Mouse (Mus musculus) hindbrain, embryonic 12.5 days (tissue): ENCODE measurements around the gene Snx32. TPM values are rescaled to one million over a fixed set of nuclear protein-coding genes. Genes with fewer than 3 reads are reported as not detected.
"Not testable (repeated sequence)": the region's sequence is repeated elsewhere in the genome, so short reads cannot be mapped to it uniquely, and the experiment has no call there.

Experiments used
- ATAC-seq: fragments of 200-750 bp; cut with Nextera tagmentation; 2 replicates; pipeline ENCODE4 v1.8.0; 2017; ENCODE audit warnings: moderate TSS enrichment; ENCODE audit not compliant: low FRiP score
- H3K27ac ChIP-seq: fragments of 300-500 bp; sonication (generic); 2 replicates; pipeline ENCODE4 v1.5.1; 2016; ENCODE audit warnings: mild to moderate bottlenecking
- H3K27me3 ChIP-seq: fragments of 300-500 bp; sonication (generic); 2 replicates; pipeline ENCODE4 v1.6.1; 2016; ENCODE audit warnings: mild to moderate bottlenecking
- H3K36me3 ChIP-seq: fragments of 300-500 bp; sonication (generic); 2 replicates; pipeline ENCODE4 v1.6.1; 2016; ENCODE audit warnings: mild to moderate bottlenecking
- H3K4me1 ChIP-seq: fragments of 300-500 bp; sonication (generic); 2 replicates; pipeline ENCODE4 v1.6.1; 2016
- H3K4me2 ChIP-seq: fragments of 300-500 bp; sonication (generic); replicated peaks from 2 replicates; pipeline ENCODE4 v1.6.1; 2016; ENCODE audit warnings: mild to moderate bottlenecking
- H3K4me3 ChIP-seq: fragments of 300-500 bp; sonication (generic); 2 replicates; pipeline ENCODE4 v1.5.1; 2016; ENCODE audit warnings: mild to moderate bottlenecking
- H3K9ac ChIP-seq: fragments of 300-500 bp; sonication (generic); 2 replicates; pipeline ENCODE4 v1.6.1; 2016; ENCODE audit warnings: mild to moderate bottlenecking, moderate library complexity
- H3K9me3 ChIP-seq: fragments of 300-500 bp; sonication (generic); replicated peaks from 2 replicates; pipeline ENCODE4 v1.6.1; 2016; ENCODE audit warnings: mild to moderate bottlenecking
- WGBS: fragments of 180-500 bp; shearing (Covaris S2); methylation state at CpG from one replicate; pipeline ENCODE4 v1.1.7; 2016; 5-methylcytosine and 5-hydroxymethylcytosine counted together
- polyA plus RNA-seq: library from polyadenylated mRNA; unstranded; fragments of >200 nt; fragmentation: Nextera tagmentation; extraction: Ambion mirVana; gene quantifications from 2 replicates; pipeline ENCODE4 v1.2.1, GENCODE M21; 2016

Snx32 gene
- polyA plus RNA-seq, 1 experiment from 2014 or later = 38.3 TPM

- WGBS = 83% methylated on average over 16 of the region's 16 CpGs
- no peaks in the 10 kb centered on the region for H3K27me3 ChIP-seq
- H3K4me3 ChIP-seq = no peak overlapping the region
- H3K9ac ChIP-seq = no peak overlapping the region
- ATAC-seq = no peak
- H3K4me1 ChIP-seq = peaks cover 13% of the 10 kb centered on the region
- H3K9me3 ChIP-seq = no peaks in the 10 kb centered on the region
- H3K27ac ChIP-seq = no peak overlapping the region
- no peak overlapping the region for H3K4me2 ChIP-seq
- H3K36me3 ChIP-seq = peaks cover 62% of the 10 kb centered on the region
Observed at GRCm38 (mm10) chr19:5496052-5496370, 14.3 kb downstream of the Snx32 start.

- no peaks in the 10 kb centered on the region for H3K27me3 ChIP-seq
- no peak overlapping the region for H3K4me2 ChIP-seq
- H3K9me3 ChIP-seq = no peaks in the 10 kb centered on the region
- H3K9ac ChIP-seq = no peak overlapping the region
- 86% methylated on average over 12 of the region's 12 CpGs for WGBS
- peaks cover 62% of the 10 kb centered on the region for H3K36me3 ChIP-seq
- no peak overlapping the region for H3K4me3 ChIP-seq
- ATAC-seq = no peak
- no peak overlapping the region for H3K27ac ChIP-seq
- peaks cover 13% of the 10 kb centered on the region for H3K4me1 ChIP-seq
Observed at GRCm38 (mm10) chr19:5495353-5496051, 14.8 kb downstream of the Snx32 start.

- Histone ChIP-seq H3K4me2 (no peak overlapping the region), H3K9me3 (no peaks in the 10 kb centered on the region), H3K4me3 (no peak overlapping the region), H3K36me3 (peaks cover 62% of the 10 kb centered on the region), H3K27ac (no peak overlapping the region), H3K27me3 (no peaks in the 10 kb centered on the region), H3K9ac (no peak overlapping the region), H3K4me1 (peaks cover 17% of the 10 kb centered on the region)
- ATAC-seq = no peak
- WGBS = 89% methylated on average over 3 of the region's 3 CpGs
Observed at GRCm38 (mm10) chr19:5494314-5494713, 16.0 kb downstream of the Snx32 start.

GRCm38 (mm10) chr19:5493301-5493721 lies 17.0 kb downstream of the Snx32 start:
- not testable (repeated sequence) for H3K4me2 ChIP-seq, H3K9ac ChIP-seq, H3K27ac ChIP-seq, ATAC-seq, H3K4me3 ChIP-seq, H3K9me3 ChIP-seq, H3K27me3 ChIP-seq
- H3K36me3 ChIP-seq = peaks cover 57% of the 10 kb centered on the region
- WGBS = 66% methylated on average over 9 of the region's 9 CpGs
- peaks cover 20% of the 10 kb centered on the region for H3K4me1 ChIP-seq

GRCm38 (mm10) chr19:5492641-5493040 lies 17.7 kb downstream of the Snx32 start:
- Histone ChIP-seq H3K4me2 (0 out of 2 replicates have a peak overlapping the region, but pooled peaks have one; percentile 8), H3K36me3 (peaks cover 55% of the 10 kb centered on the region), H3K27ac (no peak overlapping the region; the same call in 1 of the 2 replicates), H3K4me3 (no peak overlapping the region), H3K9me3 (no peaks in the 10 kb centered on the region), H3K9ac (no peak overlapping the region), H3K4me1 (peaks cover 21% of the 10 kb centered on the region), H3K27me3 (no peaks in the 10 kb centered on the region)
- no peak for ATAC-seq
- 88% methylated on average over 4 of the region's 4 CpGs for whole genome bisulfite sequencing

GRCm38 (mm10) chr19:5490898-5491708 lies 19.2 kb downstream of the Snx32 start:
- Histone ChIP-seq H3K4me2 (peak overlapping the region; percentile 75), H3K36me3 (peaks cover 42% of the 10 kb centered on the region), H3K4me3 (peak overlapping the region; percentile 98), H3K4me1 (peaks cover 31% of the 10 kb centered on the region), H3K9ac (peak overlapping the region; percentile 97), H3K27ac (peak overlapping the region; percentile 100), H3K9me3 (no peaks in the 10 kb centered on the region), H3K27me3 (no peaks in the 10 kb centered on the region)
- peak; percentile 15 for ATAC-seq
- under 1% methylated on average over 59 of the region's 59 CpGs for WGBS

GRCm38 (mm10) chr19:5490313-5490897 lies 19.9 kb downstream of the Snx32 start, which contains the start of gene Cfl1:
TSS of gene Cfl1 (plus strand) at chr19:5490455.
- H3K27ac ChIP-seq = peak within 1 kb of the TSS; percentile 100
- H3K9me3 ChIP-seq = no peaks in the 10 kb centered on the region
- H3K27me3 ChIP-seq = no peaks in the 10 kb centered on the region
- H3K4me2 ChIP-seq = peak within 1 kb of the TSS; percentile 75
- WGBS = under 1% methylated on average over 62 of the region's 62 CpGs
- H3K4me1 ChIP-seq = peaks cover 31% of the 10 kb centered on the region
- H3K9ac ChIP-seq = peak within 1 kb of the TSS; percentile 97
- ATAC-seq = peak; percentile 76
- H3K4me3 ChIP-seq = peak within 1 kb of the TSS; percentile 98
- H3K36me3 ChIP-seq = peaks cover 42% of the 10 kb centered on the region

- ATAC-seq, H3K9me3 ChIP-seq, H3K9ac ChIP-seq, H3K27me3 ChIP-seq: not testable (repeated sequence)
- peak overlapping the region; percentile 100 for H3K27ac ChIP-seq
- H3K4me2 ChIP-seq = peak overlapping the region; percentile 75
- H3K4me3 ChIP-seq = peak overlapping the region; percentile 98; the same call in 1 of the 2 replicates
- 52% methylated on average over 10 of the region's 10 CpGs for WGBS
- H3K4me1 ChIP-seq = peaks cover 31% of the 10 kb centered on the region
- peaks cover 44% of the 10 kb centered on the region for H3K36me3 ChIP-seq
Observed at GRCm38 (mm10) chr19:5489721-5490120, 20.6 kb downstream of the Snx32 start.

- H3K4me1 ChIP-seq = peaks cover 31% of the 10 kb centered on the region
- ATAC-seq = peak; percentile 78
- H3K27ac ChIP-seq = peak overlapping the region; percentile 100
- no peaks in the 10 kb centered on the region for H3K9me3 ChIP-seq
- peak overlapping the region; percentile 70 for H3K4me2 ChIP-seq
- H3K9ac ChIP-seq = peak overlapping the region; percentile 67
- peak overlapping the region; percentile 49 for H3K4me3 ChIP-seq
- peaks cover 45% of the 10 kb centered on the region for H3K36me3 ChIP-seq
- 0% methylated on average over 26 of the region's 26 CpGs for WGBS
- H3K27me3 ChIP-seq = no peaks in the 10 kb centered on the region
Observed at GRCm38 (mm10) chr19:5488878-5489571, 21.3 kb downstream of the Snx32 start.

GRCm38 (mm10) chr19:5487768-5488550 lies 22.4 kb downstream of the Snx32 start, which contains the start of gene Mus81:
TSS of gene Mus81 (minus strand) at chr19:5488402.
- Histone ChIP-seq H3K4me3 (peak within 1 kb of the TSS; percentile 49), H3K9me3 (no peaks in the 10 kb centered on the region), H3K27me3 (no peaks in the 10 kb centered on the region), H3K4me1 (peaks cover 28% of the 10 kb centered on the region), H3K27ac (peak within 1 kb of the TSS; percentile 100), H3K4me2 (peak within 1 kb of the TSS; percentile 70), H3K9ac (peak within 1 kb of the TSS; percentile 67), H3K36me3 (peaks cover 45% of the 10 kb centered on the region)
- peak; percentile 51 for ATAC-seq
- WGBS = under 1% methylated on average over 39 of the region's 39 CpGs

GRCm38 (mm10) chr19:5486771-5487170 lies 23.6 kb downstream of the Snx32 start:
- Histone ChIP-seq H3K9me3 (no peaks in the 10 kb centered on the region), H3K4me3 (no peak overlapping the region), H3K36me3 (peaks cover 45% of the 10 kb centered on the region), H3K4me2 (peak overlapping the region; percentile 70; the same call in 1 of the 2 replicates), H3K4me1 (peaks cover 18% of the 10 kb centered on the region), H3K27ac (no peak overlapping the region), H3K27me3 (no peaks in the 10 kb centered on the region), H3K9ac (no peak overlapping the region)
- no peak for ATAC-seq
- WGBS = 81% methylated on average over 4 of the region's 4 CpGs
